Mouse (Mus musculus): ENCODE results near the gene Cdk5rap1. TPM values are rescaled to one million over a fixed set of nuclear protein-coding genes. Genes with fewer than 3 reads are reported as not detected.

Cdk5rap1 gene
- polyA plus RNA-seq (2017; shearing (Covaris generic)) = 10 to 100 TPM; 20.1 to 48.4 TPM

DNA sequence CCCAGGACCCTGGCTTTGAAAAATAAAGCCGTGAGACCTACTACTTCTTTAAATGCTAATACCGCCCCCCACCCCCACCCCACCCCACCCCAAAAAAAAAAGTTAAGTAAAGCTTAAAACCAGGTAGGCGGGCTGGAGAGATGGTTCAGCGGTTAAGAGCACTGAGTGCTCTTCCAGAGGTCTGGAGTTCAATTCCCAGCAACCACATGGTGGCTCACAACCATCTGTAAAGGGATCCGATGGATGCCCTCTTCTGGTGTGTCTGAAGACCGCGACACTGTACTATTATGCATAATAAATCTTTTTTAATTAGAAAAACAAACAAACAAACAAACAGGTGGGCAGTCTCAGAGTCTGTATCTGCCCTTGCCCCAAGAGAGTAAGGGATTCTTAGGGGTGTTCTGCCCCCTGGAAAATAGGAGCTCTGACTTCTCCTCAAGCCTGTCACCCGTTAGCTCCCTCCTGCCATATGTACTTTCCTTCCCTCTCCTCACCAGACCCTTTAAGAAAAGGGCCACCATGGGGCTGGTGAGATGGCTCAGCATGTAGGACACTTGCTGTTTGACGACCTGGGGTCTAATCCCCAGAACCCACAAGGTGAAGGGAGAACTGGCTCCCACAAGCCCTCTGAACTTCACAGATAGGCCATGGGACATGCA lies at the start of gene Cdk5rap1:
Cdk5rap1 (minus strand) TSS at position 169 of the 659 bp plus-strand sequence.

DNA sequence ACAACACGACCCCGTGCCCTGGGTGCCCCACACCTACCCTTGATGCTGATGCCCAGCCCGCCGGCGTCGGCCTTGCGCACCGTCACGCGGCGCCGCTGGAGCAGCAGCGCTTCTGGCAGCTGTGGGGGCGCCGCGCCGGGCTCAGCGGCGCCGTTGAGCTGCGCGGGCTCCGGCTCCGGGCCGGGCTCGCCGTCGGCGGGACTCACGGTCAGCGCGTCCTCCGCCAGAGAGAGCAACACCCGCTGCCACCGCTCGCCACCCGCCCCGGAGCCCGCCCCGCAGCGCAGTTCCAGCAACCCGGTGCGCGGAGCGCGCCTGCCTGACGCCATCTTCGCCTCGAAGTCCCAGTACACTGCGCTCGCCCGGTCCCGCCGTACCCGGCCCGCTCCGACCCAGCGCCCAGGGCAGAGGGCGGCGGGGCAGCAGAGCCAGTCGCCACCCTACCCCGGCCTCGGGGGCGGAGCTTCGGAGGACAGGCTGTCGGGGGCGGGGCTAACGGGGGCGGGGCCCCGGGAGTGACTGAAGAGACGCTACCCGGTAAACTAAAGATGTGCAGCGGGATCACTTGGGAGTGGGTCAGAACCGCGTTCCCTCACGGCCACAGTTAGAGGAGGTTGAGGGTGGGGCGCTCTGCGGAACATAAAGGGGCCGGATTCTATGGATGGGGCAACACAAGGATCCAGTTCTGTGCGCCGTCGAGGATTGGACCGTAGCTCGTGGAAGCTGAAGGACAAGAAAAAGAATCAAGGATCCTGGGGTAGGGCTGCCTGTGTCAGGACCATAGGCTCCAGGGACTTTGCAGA lies 35.0 kb upstream of the Cdk5rap1 start, which contains the start of gene Snta1:
Snta1 (minus strand) TSS at position 457 of the 803 bp plus-strand sequence.

DNA sequence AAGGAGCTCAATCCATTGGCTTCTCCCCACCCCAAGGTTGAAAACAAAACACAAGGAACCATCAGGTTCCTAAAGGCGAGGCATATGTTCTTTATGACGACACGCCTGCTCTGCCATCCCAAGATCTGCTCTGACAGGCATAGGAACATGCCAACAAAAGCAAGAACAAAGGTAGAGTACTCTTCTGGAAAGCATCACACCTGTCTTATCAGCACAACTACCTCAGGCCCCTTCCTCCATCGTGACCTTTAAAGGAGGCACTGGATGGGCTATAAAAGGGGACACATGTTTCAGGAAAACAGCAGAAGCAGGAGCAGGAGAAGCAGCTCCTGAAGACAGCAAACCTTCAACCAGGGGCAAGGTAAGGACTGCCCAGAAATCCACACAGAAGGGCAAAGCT lies 65.9 kb downstream of the Cdk5rap1 start, which contains the start of gene Bpifb9b:
Bpifb9b (plus strand) TSS at position 301 of the 400 bp plus-strand sequence.

Other genes with a start within 250 kb of the Cdk5rap1 start
- not detected for gene Bpifa3, start 242.7 kb downstream of the Cdk5rap1 start, polyA plus RNA-seq (2017; shearing (Covaris generic))
- gene Bpifa1, start 230.1 kb downstream of the Cdk5rap1 start, polyA plus RNA-seq (2017; shearing (Covaris generic)) = not detected
- gene Bpifa5, start 210.4 kb downstream of the Cdk5rap1 start, polyA plus RNA-seq (2017; shearing (Covaris generic)) = not detected
- under 1 TPM; 0.05 to 0.17 TPM for gene Bpifb1, start 182.2 kb downstream of the Cdk5rap1 start, polyA plus RNA-seq (2017; shearing (Covaris generic))
- gene Bpifb5, start 149.3 kb downstream of the Cdk5rap1 start, polyA plus RNA-seq (2017; shearing (Covaris generic)) = under 1 TPM in 1 of 2 experiments, not detected in 1; 0.62 TPM
- gene Bpifb9a, start 115.2 kb downstream of the Cdk5rap1 start, polyA plus RNA-seq (2017; shearing (Covaris generic)) = not detected
- gene Bpifb9b, start 65.8 kb downstream of the Cdk5rap1 start, polyA plus RNA-seq (2017; shearing (Covaris generic)) = not detected
- under 1 TPM; 0.07 to 0.33 TPM for gene Snta1, start 35.1 kb upstream of the Cdk5rap1 start, polyA plus RNA-seq (2017; shearing (Covaris generic))
- gene Cbfa2t2, start 63.5 kb upstream of the Cdk5rap1 start, polyA plus RNA-seq (2017; shearing (Covaris generic)) = 10 to 100 TPM; 19.7 to 21.4 TPM
- gene 1700003F12Rik, start 174.1 kb upstream of the Cdk5rap1 start, polyA plus RNA-seq (2017; shearing (Covaris generic)) = 1 to 10 TPM; 1.2 to 2.8 TPM
- 1 to 10 TPM in 1 of 2 experiments, under 1 TPM in 1; 0.13 to 2.1 TPM for gene Actl10, start 178.8 kb upstream of the Cdk5rap1 start, polyA plus RNA-seq (2017; shearing (Covaris generic))
- 1 to 10 TPM in 1 of 2 experiments, under 1 TPM in 1; 0.61 to 2.0 TPM for gene Necab3, start 185.9 kb upstream of the Cdk5rap1 start, polyA plus RNA-seq (2017; shearing (Covaris generic))
- gene E2f1, start 196.9 kb upstream of the Cdk5rap1 start, polyA plus RNA-seq (2017; shearing (Covaris generic)) = 1 to 10 TPM; 1.8 to 5.7 TPM
- 10 to 100 TPM; 16.4 to 20.1 TPM for gene Pxmp4, start 230.7 kb upstream of the Cdk5rap1 start, polyA plus RNA-seq (2017; shearing (Covaris generic))
- gene Zfp341, start 240.3 kb upstream of the Cdk5rap1 start, polyA plus RNA-seq (2017; shearing (Covaris generic)) = 1 to 10 TPM in 1 of 2 experiments, under 1 TPM in 1; 0.98 to 1.6 TPM
- gene 4930519P11Rik, start 240.4 kb upstream of the Cdk5rap1 start, polyA plus RNA-seq (2017; shearing (Covaris generic)) = under 1 TPM; 0.34 to 0.60 TPM